Mouse (Mus musculus) ES-CJ7 (cell line): ENCODE measurements at regions not wholly inside any gene's neighbourhood (a gene's known extent, or its start where the extent isn't known, plus 50 kb on each side); places are given as distances from the start of the nearest gene placed in this dataset.
"Not testable (repeated sequence)": the region's sequence is repeated elsewhere in the genome, so short reads cannot be mapped to it uniquely, and the experiment has no call there.

Experiments
- DNase-seq: peaks from one replicate; pipeline ENCODE4 v3.0.0; 2011; ENCODE audit warnings: low read depth, low spot score

- no peak for DNase-seq
Measured at GRCm38 (mm10) chr7:113694466-113694865, 71.3 kb upstream of the Spon1 start.

- DNase-seq: peak; percentile 36
Measured at GRCm38 (mm10) chr7:113705929-113706328, 59.9 kb upstream of the Spon1 start.

DNA sequence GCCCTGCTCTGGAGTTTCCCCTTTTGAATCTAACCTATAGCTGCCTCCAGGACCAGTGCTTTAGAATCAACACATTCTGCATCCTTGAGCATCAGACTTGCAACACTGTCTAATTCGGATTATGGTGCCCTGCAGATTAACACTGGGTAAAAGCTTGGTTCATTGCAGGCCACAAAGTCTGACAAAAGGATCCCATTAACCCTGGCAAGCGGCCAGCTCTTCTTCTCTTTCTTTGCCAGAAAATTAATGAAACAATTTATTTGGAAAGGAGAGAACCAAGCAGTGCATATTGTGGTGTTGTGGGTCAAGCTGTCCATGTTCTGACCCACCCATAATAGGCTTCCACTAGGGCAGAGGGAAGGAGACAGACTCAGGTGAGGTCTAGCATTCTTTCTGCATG lies 58.2 kb upstream of the Spon1 start:
- DNase-seq: no peak

DNA sequence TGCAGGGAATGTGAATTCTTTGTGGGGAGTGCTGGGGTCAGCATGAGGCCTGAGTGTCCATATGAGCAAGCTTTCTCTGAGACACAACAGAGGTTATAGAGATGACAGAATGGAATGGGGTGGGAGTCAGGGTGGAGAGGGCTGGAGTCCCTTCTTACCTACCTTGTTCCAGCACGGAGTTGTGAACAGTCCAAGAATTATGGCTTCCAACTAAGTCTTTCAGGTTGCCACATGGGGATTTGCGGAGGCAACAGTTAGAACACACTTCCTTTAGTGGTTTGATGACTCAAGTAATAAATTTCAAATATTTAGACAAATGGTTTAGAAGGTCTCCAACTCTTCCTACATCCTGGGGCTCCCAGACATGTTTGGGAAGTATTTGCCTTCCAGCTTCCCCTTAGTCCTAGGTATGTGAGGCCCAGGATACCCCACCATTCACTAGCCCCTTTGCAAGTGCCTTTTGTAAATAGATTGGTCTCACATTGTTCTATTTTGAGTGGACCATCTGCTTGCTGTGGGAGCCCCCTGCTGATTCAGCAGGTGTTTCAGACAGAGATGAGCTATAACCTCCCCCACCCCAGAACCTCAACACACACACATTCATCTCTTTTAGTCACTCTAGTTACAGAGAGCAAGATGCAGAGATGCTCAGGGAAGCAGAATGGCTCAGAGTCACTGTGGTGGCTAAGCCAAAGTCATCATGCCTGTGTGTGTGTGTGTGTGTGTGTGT lies 55.1 kb upstream of the Spon1 start:
- DNase-seq: peak; percentile 14

DNA sequence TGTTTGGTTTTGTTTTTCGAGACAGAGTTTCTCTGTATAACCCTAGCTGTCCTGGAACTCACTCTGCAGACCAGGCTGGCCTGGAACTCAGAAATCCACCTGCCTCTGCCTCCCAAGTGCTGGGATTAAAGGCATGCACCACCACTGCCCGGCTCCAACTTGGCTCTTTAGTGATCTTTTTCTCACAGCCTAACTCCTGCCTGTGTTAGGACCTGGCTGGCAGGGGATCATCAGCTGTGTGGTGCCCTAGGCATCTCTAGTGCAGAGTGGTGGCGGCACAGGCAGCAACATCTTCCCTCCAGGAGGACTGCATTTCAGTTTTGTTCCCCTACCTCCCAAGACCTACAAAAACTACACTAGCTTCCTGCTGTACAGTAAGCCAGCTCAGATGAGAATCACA lies 54.4 kb upstream of the Spon1 start:
- DNase-seq: not testable (repeated sequence)
